In genomic region chr10:18233891-18234290, GRCm38 (mm10) we compare ENCODE assay signal across 7 mouse cellular contexts. TPM values are rescaled to one million over a fixed set of nuclear protein-coding genes. Genes with fewer than 3 reads are reported as not detected.
A peak's percentile ranks its signal among the peaks of the same experiment; 100 is the strongest.
DNase-seq lines count a peak whose midpoint lies in the region; ATAC-seq and TF ChIP-seq lines count a peak whose summit lies in the region.

No protein-coding gene starts in this region.

- H3K27me3 ChIP-seq in hindbrain, embryonic 12.5 days: no peaks in the 10 kb centered on the region
- H3K27me3 ChIP-seq in midbrain, embryonic 14.5 days (ENCODE audit: control insufficient read depth, insufficient read depth, low read length): no peaks in the 10 kb centered on the region

- 0 out of 2 replicates have a peak overlapping the region, but pooled peaks have one; percentile 78 for H3K4me2 ChIP-seq in hindbrain, embryonic 12.5 days (replicated peaks)
- H3K4me2 ChIP-seq in midbrain, embryonic 14.5 days (ENCODE audit: low read length): peak overlapping the region; percentile 57

- peak overlapping the region; percentile 97 for H3K27ac ChIP-seq in layer of hippocampus, adult 2 months
- no peak overlapping the region for H3K27ac ChIP-seq in hindbrain, embryonic 12.5 days
- H3K27ac ChIP-seq in midbrain, embryonic 14.5 days (replicated peaks; ENCODE audit: low read depth, low read length): no peak overlapping the region

- TF ChIP-seq CTCF in layer of hippocampus, adult 2 months (conservative IDR thresholded peaks at IDR 0.05): peak; percentile 75

- peak overlapping the region; percentile 79 for H3K4me3 ChIP-seq in layer of hippocampus, adult 2 months
- H3K4me3 ChIP-seq in hindbrain, embryonic 12.5 days: no peak overlapping the region
- H3K4me3 ChIP-seq in midbrain, embryonic 14.5 days (replicated peaks; ENCODE audit: low read depth, low read length): no peak overlapping the region

- no peaks in the 10 kb centered on the region for H3K36me3 ChIP-seq in hindbrain, embryonic 12.5 days
- no peaks in the 10 kb centered on the region for H3K36me3 ChIP-seq in midbrain, embryonic 14.5 days (ENCODE audit: control insufficient read depth, insufficient read depth, low read length)

- no peak overlapping the region for H3K9ac ChIP-seq in hindbrain, embryonic 12.5 days
- no peak overlapping the region for H3K9ac ChIP-seq in midbrain, embryonic 14.5 days (replicated peaks; ENCODE audit: low read length)

- no peaks in the 10 kb centered on the region for H3K9me3 ChIP-seq in hindbrain, embryonic 12.5 days (replicated peaks)
- no peaks in the 10 kb centered on the region for H3K9me3 ChIP-seq in midbrain, embryonic 14.5 days (ENCODE audit: control insufficient read depth, low read length)

- 52% methylated on average over 3 of the region's 3 CpGs for WGBS in hindbrain, embryonic 12.5 days
- 49% methylated on average over 3 of the region's 3 CpGs for WGBS in midbrain, embryonic 14.5 days

- no peak for DNase-seq in layer of hippocampus, adult 2 months (ENCODE audit: low spot score in 2 of 2)
- DNase-seq in layer of hippocampus, postnatal 36 days: no peak
- peak; percentile 78 for DNase-seq in MN1 (ENCODE audit: low spot score)
- peak; percentile 28 for DNase-seq in midbrain, embryonic 14.5 days
- DNase-seq in testis, postnatal 14 days (ENCODE audit: low spot score): no peak
- DNase-seq in spleen, postnatal 14 days (ENCODE audit: low spot score in 2 of 2): no peak

- no peak for ATAC-seq in hindbrain, embryonic 12.5 days (ENCODE audit: low FRiP score)
- ATAC-seq in midbrain, embryonic 14.5 days (ENCODE audit: low FRiP score, low TSS enrichment): no peak

- H3K4me1 ChIP-seq in hindbrain, embryonic 12.5 days: peaks cover 5% of the 10 kb centered on the region; the same call in 1 of the 2 replicates
- no peaks in the 10 kb centered on the region; the same call in 1 of the 2 replicates for H3K4me1 ChIP-seq in midbrain, embryonic 14.5 days (ENCODE audit: control insufficient read depth, insufficient read depth, low read length)

RNA-seq across cellular contexts. Expression of gene Ccdc28a, which starts 0.9 kb away (rescaled TPM):
- 10 to 100 TPM; 29.8 to 33.3 TPM for total RNA-seq in layer of hippocampus, adult 2 months (2021)
- total RNA-seq in layer of hippocampus, postnatal 36 days (2021): 10 to 100 TPM; 31.9 to 36.4 TPM
- 7.3 and 8.2 TPM in 2 replicates for polyA plus RNA-seq in hindbrain, embryonic 12.5 days (2016; fragmentation: Nextera tagmentation; extraction: Ambion mirVana)
- polyA plus RNA-seq in midbrain, embryonic 14.5 days (2014; fragmentation: Nextera tagmentation; extraction: Ambion mirVana): 7.9 and 8.3 TPM in 2 replicates

RNA-seq across cellular contexts. Expression of gene Ect2l, which starts 23.2 kb away (rescaled TPM):
- under 1 TPM; 0.49 to 0.61 TPM for total RNA-seq in layer of hippocampus, adult 2 months (2021)
- total RNA-seq in layer of hippocampus, postnatal 36 days (2021): under 1 TPM; 0.42 to 0.53 TPM
- 0.23 and 0.48 TPM in 2 replicates for polyA plus RNA-seq in hindbrain, embryonic 12.5 days (2016; fragmentation: Nextera tagmentation; extraction: Ambion mirVana)
- polyA plus RNA-seq in midbrain, embryonic 14.5 days (2014; fragmentation: Nextera tagmentation; extraction: Ambion mirVana): 0.25 and 0.73 TPM in 2 replicates

Comparison
In these comparisons a context has a peak if more than half of its experiments do, and no peak if none do; other contexts are left out.
1. DNase-seq: peak in MN1 (single experiment) and midbrain, embryonic 14.5 days (single experiment); none in layer of hippocampus, adult 2 months (0 of 2), layer of hippocampus, postnatal 36 days (0 of 2), testis, postnatal 14 days (single experiment) and spleen, postnatal 14 days (0 of 2).